Mouse (Mus musculus): ENCODE data around the gene Agpat4. TPM values are rescaled to one million over a fixed set of nuclear protein-coding genes. Genes with fewer than 3 reads are reported as not detected.
A peak's percentile ranks its signal among the peaks of the same experiment; 100 is the strongest.

Agpat4 gene
- polyA plus RNA-seq, 1 experiment from 2014 or later, result 10.2 TPM

- H3K4me1 ChIP-seq (ENCODE audit: insufficient read depth), result peaks cover 34% of the 10 kb centered on the region
- H3K36me3 ChIP-seq (replicated peaks; ENCODE audit: insufficient read depth, low read length), result peaks cover 14% of the 10 kb centered on the region
- no peaks in the 10 kb centered on the region for H3K27me3 ChIP-seq (ENCODE audit: insufficient read depth, low read length)
- H3K9ac ChIP-seq (replicated peaks), result no peak overlapping the region
- peak; percentile 92 for DNase-seq
- peak; percentile 40; the same call in 1 of the 2 replicates for ATAC-seq
- no peak overlapping the region for H3K4me3 ChIP-seq (ENCODE audit: low read depth, low read length)
- WGBS (ENCODE audit: insufficient replicate concordance), result 29% methylated on average over 8 of the region's 8 CpGs
- no peaks in the 10 kb centered on the region for H3K9me3 ChIP-seq (ENCODE audit: low read length)
- H3K27ac ChIP-seq (ENCODE audit: low read depth), result peak overlapping the region; percentile 99; the same call in 1 of the 2 replicates
- H3K4me2 ChIP-seq (ENCODE audit: low read depth, low read length), result no peak overlapping the region
- TF ChIP-seq CTCF (IDR thresholded peaks at IDR 0.05; ENCODE audit: low read depth), result peak; percentile 100
- no peak for TF ChIP-seq EP300 (IDR thresholded peaks at IDR 0.05; ENCODE audit: low read depth)
Observed at GRCm38 (mm10) chr17:12210544-12211132, 92.1 kb downstream of the Agpat4 start.

- no peak overlapping the region for H3K4me2 ChIP-seq (ENCODE audit: low read depth, low read length)
- no peaks in the 10 kb centered on the region for H3K27me3 ChIP-seq (ENCODE audit: insufficient read depth, low read length)
- H3K4me3 ChIP-seq (ENCODE audit: low read depth, low read length), result no peak overlapping the region
- H3K36me3 ChIP-seq (replicated peaks; ENCODE audit: insufficient read depth, low read length), result peaks cover 22% of the 10 kb centered on the region
- DNase-seq (no peak), ATAC-seq (no peak)
- WGBS (ENCODE audit: insufficient replicate concordance), result 94% methylated on average over 11 of the region's 11 CpGs
- H3K9ac ChIP-seq (replicated peaks), result no peak overlapping the region
- H3K4me1 ChIP-seq (ENCODE audit: insufficient read depth), result peaks cover 24% of the 10 kb centered on the region
- no peaks in the 10 kb centered on the region for H3K9me3 ChIP-seq (ENCODE audit: low read length)
- no peak for TF ChIP-seq CTCF (IDR thresholded peaks at IDR 0.05; ENCODE audit: low read depth)
- no peak for TF ChIP-seq EP300 (IDR thresholded peaks at IDR 0.05; ENCODE audit: low read depth)
- no peak overlapping the region for H3K27ac ChIP-seq (ENCODE audit: low read depth)
Observed at GRCm38 (mm10) chr17:12211890-12212289, 93.4 kb downstream of the Agpat4 start.

GRCm38 (mm10) chr17:12212341-12212740 is 93.8 kb downstream of the Agpat4 start:
- WGBS (ENCODE audit: insufficient replicate concordance), result 92% methylated on average over 6 of the region's 6 CpGs
- Histone ChIP-seq H3K36me3 (replicated peaks; ENCODE audit: insufficient read depth, low read length) (peaks cover 26% of the 10 kb centered on the region), H3K4me1 (ENCODE audit: insufficient read depth) (peaks cover 19% of the 10 kb centered on the region)

GRCm38 (mm10) chr17:12213430-12213829 is 94.9 kb downstream of the Agpat4 start:
- DNase-seq, result no peak
- Histone ChIP-seq H3K4me2 (ENCODE audit: low read depth, low read length) (no peak overlapping the region), H3K4me3 (ENCODE audit: low read depth, low read length) (no peak overlapping the region), H3K27me3 (ENCODE audit: insufficient read depth, low read length) (no peaks in the 10 kb centered on the region), H3K27ac (ENCODE audit: low read depth) (no peak overlapping the region), H3K36me3 (replicated peaks; ENCODE audit: insufficient read depth, low read length) (peaks cover 34% of the 10 kb centered on the region), H3K4me1 (ENCODE audit: insufficient read depth) (peaks cover 9% of the 10 kb centered on the region), H3K9ac (replicated peaks) (no peak overlapping the region), H3K9me3 (ENCODE audit: low read length) (no peaks in the 10 kb centered on the region)
- WGBS (ENCODE audit: insufficient replicate concordance), result 83% methylated on average over 8 of the region's 8 CpGs
- ATAC-seq, result no peak
- TF ChIP-seq EP300 (IDR thresholded peaks at IDR 0.05; ENCODE audit: low read depth) (no peak), CTCF (IDR thresholded peaks at IDR 0.05; ENCODE audit: low read depth) (no peak)

More at GRCm38 (mm10) chr17:12212341-12212740, 93.8 kb downstream of the Agpat4 start:
- DNase-seq (no peak), ATAC-seq (no peak)
- Histone ChIP-seq H3K4me3 (ENCODE audit: low read depth, low read length) (no peak overlapping the region), H3K27ac (ENCODE audit: low read depth) (no peak overlapping the region), H3K27me3 (ENCODE audit: insufficient read depth, low read length) (no peaks in the 10 kb centered on the region), H3K9ac (replicated peaks) (no peak overlapping the region), H3K4me2 (ENCODE audit: low read depth, low read length) (no peak overlapping the region), H3K9me3 (ENCODE audit: low read length) (no peaks in the 10 kb centered on the region)
- TF ChIP-seq CTCF (IDR thresholded peaks at IDR 0.05; ENCODE audit: low read depth) (no peak), EP300 (IDR thresholded peaks at IDR 0.05; ENCODE audit: low read depth) (no peak)

GRCm38 (mm10) chr17:12216224-12216623 is 97.7 kb downstream of the Agpat4 start:
- Histone ChIP-seq H3K27ac (ENCODE audit: low read depth) (no peak overlapping the region), H3K9ac (replicated peaks) (no peak overlapping the region), H3K9me3 (ENCODE audit: low read length) (no peaks in the 10 kb centered on the region), H3K4me2 (ENCODE audit: low read depth, low read length) (no peak overlapping the region), H3K4me3 (ENCODE audit: low read depth, low read length) (no peak overlapping the region), H3K27me3 (ENCODE audit: insufficient read depth, low read length) (no peaks in the 10 kb centered on the region), H3K4me1 (ENCODE audit: insufficient read depth) (no peaks in the 10 kb centered on the region), H3K36me3 (replicated peaks; ENCODE audit: insufficient read depth, low read length) (peaks cover 39% of the 10 kb centered on the region)
- TF ChIP-seq CTCF (IDR thresholded peaks at IDR 0.05; ENCODE audit: low read depth), result no peak
- no peak for TF ChIP-seq EP300 (IDR thresholded peaks at IDR 0.05; ENCODE audit: low read depth)
- WGBS (ENCODE audit: insufficient replicate concordance), result 61% methylated on average over 6 of the region's 6 CpGs
- peak; percentile 73 for ATAC-seq
- DNase-seq, result peak; percentile 43

GRCm38 (mm10) chr17:12221926-12222325 is 103.4 kb downstream of the Agpat4 start:
- no peak for ATAC-seq
- H3K4me1 ChIP-seq (ENCODE audit: insufficient read depth), result no peaks in the 10 kb centered on the region
- no peak overlapping the region for H3K27ac ChIP-seq (ENCODE audit: low read depth)
- H3K4me3 ChIP-seq (ENCODE audit: low read depth, low read length), result no peak overlapping the region
- H3K4me2 ChIP-seq (ENCODE audit: low read depth, low read length), result no peak overlapping the region
- H3K9ac ChIP-seq (replicated peaks), result no peak overlapping the region
- DNase-seq, result no peak
- peaks cover 18% of the 10 kb centered on the region for H3K36me3 ChIP-seq (replicated peaks; ENCODE audit: insufficient read depth, low read length)
- TF ChIP-seq CTCF (IDR thresholded peaks at IDR 0.05; ENCODE audit: low read depth) (no peak), EP300 (IDR thresholded peaks at IDR 0.05; ENCODE audit: low read depth) (no peak)
- H3K27me3 ChIP-seq (ENCODE audit: insufficient read depth, low read length), result no peaks in the 10 kb centered on the region
- WGBS (ENCODE audit: insufficient replicate concordance), result 81% methylated on average over 6 of the region's 6 CpGs
- no peaks in the 10 kb centered on the region for H3K9me3 ChIP-seq (ENCODE audit: low read length)

Data from liver, postnatal 0 days (tissue).